Mouse (Mus musculus) liver (tissue): ENCODE measurements around the gene Sdr39u1.

Experiments used
- DNase-seq: peaks from one replicate; pipeline ENCODE4 v3.0.0-alpha.2; 2020; ENCODE audit warnings: mixed read lengths

The Sdr39u1 gene

GRCm38 (mm10) chr14:55884166-55884565, 15.9 kb downstream of the Sdr39u1 start, which contains the start of gene Cbln3:
Cbln3 (minus strand) TSS chr14:55884392.
- DNase-seq, result no peak

DNA sequence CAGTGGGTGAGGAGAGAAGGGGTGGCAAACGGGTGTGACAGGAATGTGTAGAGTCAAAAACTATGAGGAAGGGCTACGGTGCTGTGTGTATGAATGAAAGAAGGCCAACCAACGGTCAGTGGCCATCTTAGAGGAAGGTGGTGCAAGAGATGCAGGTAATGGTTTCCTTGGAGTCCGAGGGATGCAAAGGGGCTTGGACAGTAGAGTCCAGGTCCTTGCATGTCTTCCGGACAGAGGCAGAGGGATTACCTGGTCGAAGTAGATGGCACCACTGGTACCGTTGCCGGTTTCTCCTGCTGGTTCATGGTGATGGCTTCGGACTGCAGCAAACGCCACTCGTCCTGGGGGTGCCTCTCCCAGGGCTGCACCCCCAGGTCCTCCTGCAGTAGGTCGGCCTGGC, 16.4 kb downstream of the Sdr39u1 start:
- DNase-seq, result no peak

DNA sequence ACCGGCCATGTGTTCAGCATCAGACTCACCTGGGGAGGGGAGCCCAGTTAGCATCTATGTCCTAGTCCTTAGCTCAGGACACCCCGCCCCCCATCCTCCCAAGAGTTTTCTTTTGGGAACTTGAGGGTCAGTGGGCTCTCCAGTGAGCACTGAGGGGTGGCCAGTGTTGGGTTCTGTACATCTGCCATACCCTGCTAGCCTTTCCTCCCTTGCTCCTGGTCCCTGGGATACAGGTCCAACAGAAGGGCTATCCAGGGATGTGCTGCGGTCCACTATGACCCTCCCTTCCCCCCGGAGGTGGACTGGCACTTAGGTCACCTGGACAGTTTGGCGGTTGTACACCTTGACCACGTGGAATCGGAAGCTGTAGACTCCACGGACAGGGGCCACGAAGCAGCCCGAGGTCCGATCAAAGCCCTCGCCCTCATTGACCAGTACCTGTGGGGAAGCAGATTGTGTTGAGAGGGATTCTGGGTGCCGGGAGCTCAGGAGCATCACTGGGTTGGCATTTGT, 16.9 kb downstream of the Sdr39u1 start:
- DNase-seq, result no peak

DNA sequence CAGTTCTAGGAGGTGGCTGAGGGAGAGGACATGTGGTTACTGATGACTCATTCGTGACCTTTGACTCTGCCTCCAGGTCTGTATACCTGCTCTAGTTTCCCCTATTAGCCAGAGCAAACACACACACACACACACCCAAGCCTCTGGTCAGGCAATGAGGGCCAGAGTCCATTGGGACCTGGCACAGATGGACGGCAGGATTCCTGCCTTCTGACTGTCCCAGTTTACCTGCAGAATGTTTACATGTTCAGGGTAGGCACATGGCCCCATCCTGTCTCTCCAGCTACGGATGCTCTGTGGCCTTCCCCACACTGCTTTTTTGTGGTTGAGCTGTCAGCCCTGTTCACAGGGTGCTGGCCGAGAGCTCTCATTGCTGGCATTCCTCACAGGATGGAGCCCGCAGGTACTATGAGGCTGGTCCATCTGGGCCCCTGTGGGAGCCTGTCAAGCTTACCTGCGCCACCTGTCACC, 17.9 kb downstream of the Sdr39u1 start:
- peak; percentile 46 for DNase-seq

- DNase-seq, result no peak
These were observed 19.1 kb downstream of the Sdr39u1 start for GRCm38 (mm10) chr14:55880982-55881381.

- DNase-seq, result peak; percentile 66
These were observed 20.5 kb downstream of the Sdr39u1 start for GRCm38 (mm10) chr14:55879623-55880022.

GRCm38 (mm10) chr14:55878316-55878940, 21.7 kb downstream of the Sdr39u1 start:
- DNase-seq, result no peak

DNA sequence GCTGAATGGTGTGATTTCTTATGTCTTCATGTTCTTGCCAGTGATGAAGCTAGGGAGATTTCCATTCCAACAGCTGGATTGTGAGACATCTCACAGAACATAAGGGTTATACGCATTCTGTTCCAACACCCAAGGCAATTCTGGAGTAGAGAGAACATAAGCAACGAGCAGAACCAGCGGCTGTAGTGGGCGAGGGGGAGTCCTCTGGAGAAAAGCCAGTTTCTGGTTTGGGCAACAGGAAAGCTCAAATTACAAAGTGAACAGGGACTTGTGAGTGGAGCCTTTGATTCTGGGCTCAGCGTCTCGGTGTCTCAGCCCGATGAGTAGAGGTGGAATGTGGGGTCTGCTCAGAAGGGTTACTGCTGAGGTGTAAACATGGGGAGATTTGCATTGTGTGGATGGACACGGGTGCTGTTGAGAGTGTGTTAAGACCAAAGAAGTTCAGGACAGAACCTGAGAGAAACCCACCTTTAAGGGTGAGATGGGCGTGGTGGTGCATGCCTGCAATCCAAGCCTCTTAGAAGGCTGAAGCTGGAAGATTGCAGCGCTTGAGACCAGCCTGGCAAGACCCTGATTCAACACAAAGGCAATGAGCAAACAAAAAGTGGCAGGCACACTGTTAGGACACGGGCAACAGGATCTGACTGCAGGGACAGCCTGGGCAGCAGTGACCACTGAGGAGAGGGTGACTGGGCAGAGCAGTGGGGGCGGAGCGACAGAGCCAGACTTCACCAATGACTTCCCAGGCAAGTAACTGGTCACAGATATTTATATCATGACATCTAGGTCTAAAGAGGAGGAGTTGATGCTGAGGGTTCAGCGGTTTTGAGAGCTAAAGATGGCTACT, 22.4 kb downstream of the Sdr39u1 start:
- DNase-seq, result no peak

DNA sequence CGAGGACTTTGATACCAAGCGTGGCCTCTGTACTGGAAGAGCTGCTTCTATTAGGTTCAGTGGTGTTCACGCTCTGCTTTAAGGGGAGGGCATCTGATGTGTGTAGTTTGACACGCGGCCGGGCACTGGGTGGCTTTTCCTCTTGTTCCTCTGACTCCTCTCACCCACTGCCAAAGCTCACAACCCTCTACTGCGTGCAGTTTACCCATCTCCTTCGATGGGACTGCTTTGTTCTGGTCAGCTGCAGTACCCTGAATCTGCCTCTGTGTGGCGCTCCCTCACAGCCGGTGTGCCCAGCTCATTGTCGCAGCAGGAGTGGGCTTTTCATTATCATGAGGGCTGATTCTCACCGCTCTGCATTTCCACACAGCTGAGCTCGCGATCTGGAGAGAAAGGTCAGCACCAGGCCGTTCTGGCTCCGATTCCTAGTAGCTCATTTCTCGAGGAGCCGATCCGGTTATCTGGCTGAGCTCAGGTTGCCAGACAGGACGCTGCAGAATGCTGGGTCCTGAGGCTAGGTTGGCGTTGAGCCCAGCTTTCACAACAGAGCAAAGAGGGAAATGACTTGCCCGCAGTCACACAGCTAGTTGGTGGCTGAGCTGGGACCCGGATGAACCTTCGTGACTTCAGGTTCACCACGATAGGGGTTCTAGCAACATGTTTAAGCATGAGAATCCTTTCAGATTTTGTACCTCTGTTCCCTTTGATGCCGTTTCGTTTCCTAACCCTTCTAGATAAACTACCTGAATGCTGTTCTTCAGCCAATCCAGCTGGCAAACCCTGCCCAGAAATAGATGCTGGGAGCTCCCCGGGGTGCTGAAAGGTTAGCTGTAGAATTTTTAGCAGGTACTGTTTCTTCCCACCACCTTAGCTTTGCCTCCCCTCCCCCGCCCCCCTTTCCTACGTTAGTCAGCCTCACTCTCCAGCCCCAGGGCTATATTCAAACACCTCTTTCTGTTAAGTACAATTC, 26.1 kb downstream of the Sdr39u1 start:
- DNase-seq, result peak; percentile 77

DNA sequence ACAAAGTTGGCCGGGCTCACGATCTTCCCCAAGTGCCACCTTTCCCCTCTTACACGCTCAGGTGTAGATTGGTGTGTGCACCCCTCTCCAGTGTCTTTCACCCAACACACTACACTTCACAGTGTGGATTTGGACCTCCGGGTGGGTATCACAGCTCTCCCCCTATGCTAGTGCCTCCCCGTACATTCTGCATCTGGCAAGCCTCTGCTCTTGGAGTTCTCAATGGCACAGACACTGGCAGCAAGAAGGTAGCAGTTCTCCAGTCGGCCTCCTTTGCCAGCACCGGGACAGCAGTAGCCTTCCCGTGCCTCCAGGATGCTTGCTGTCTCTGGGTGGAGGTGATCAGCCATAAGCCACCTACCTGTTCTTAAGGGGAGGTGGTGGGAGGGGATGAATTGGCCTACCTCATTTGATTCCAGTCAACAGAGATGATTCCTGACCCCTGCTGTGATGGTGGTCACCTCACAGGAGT, 26.8 kb downstream of the Sdr39u1 start:
- DNase-seq, result no peak

GRCm38 (mm10) chr14:55872551-55872950, 27.5 kb downstream of the Sdr39u1 start:
- DNase-seq, result no peak

DNA sequence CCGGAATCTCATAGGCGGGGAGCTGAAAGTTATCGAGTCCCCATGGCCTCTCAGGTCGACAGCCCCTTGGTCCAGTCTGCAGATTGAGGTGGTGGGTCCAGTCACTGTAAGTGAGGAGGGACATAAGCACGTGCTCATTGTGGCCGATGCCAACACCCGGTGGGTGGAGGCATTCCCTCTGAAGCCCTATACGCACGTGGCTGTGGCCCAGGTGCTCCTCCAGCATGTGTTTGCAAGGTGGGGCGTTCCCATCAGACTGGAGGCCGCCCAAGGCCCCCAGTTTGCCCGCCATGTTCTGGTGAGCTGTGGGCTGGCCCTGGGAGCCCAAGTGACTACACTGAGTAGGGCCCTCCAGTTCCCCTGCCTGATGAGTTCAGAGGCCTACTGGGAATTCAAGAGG, 28.1 kb downstream of the Sdr39u1 start:
- DNase-seq, result no peak

GRCm38 (mm10) chr14:55869538-55869937, 30.6 kb downstream of the Sdr39u1 start:
- no peak for DNase-seq

DNA sequence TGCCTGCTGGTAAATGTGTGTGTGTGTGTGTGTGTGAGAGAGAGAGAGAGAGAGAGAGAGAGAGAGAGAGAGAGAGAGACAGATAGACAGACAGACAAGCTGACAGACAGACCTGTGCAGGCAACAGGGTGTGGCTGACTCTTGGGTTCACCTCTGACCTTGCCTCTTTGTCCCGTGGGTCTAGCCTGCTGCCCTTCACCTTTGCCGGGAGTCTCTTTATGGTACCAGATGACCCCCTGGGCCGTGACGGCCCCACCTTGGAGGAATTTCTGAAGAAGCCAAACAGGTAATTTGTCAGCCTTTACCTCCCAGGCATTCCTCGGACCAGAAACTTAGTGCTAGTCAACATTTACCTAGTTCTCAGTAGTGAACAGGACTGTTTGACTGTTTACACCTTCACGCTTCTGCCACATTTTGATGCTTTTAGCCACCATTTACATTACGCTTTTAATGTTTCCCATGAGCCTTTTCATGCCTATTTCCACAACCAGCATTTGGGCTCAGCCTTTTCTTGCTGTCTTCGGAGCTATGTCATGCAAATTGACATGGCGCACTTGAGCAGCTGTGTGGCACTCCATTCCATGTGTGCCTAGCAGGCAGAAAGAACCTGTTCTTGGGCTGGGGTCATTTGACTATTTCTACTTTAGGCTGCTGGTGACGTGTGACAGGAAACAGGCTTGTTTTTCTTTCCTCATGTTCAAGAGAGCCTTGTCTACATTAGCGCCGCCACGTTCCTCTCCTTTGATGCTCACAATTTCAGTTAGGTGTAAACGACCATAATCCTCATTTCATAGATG, 31.7 kb downstream of the Sdr39u1 start:
- no peak for DNase-seq

DNA sequence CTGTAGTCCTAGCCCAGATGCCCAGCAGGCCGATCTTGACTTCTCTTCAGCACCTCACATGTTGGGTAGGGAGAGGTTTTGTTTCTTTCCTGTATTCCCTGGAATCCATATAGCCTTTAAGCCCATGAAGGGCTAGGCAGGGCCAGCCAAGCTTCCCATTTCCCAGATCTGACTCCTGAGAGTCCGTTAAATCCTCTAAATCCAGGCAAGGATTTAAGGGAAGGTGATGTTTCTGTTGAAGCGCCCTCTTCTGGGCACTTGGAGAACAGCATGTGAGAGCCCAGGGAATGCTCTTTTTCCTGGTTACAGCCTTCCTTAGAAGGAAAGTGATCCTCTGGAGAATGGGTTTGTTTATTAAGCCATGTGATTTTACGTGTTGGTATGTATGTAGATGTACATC, 33.1 kb downstream of the Sdr39u1 start:
- no peak for DNase-seq

DNA sequence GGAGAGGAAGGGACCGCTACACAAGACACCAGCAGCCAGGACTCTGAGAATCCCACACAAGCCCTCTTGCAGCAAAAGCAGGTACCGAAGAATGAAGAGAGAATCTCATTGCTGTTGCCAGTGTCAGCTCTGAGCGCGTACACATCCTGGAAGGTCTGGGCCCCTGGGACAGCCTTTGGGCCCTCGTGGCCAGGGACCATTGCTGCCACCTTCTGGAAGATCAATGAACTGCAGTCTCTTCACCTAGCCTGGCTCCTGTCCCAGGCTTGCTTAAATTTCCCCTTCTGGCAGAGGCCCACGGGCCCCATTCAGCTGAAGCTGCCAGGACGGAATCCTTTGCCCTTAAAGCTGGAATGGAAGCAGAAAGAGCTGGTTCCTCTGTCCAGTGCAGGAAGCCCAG, 36.3 kb downstream of the Sdr39u1 start:
- DNase-seq, result peak; percentile 72

GRCm38 (mm10) chr14:55862970-55863369, 37.1 kb downstream of the Sdr39u1 start:
- DNase-seq, result no peak

GRCm38 (mm10) chr14:55862186-55862585, 37.9 kb downstream of the Sdr39u1 start:
- DNase-seq, result no peak

DNA sequence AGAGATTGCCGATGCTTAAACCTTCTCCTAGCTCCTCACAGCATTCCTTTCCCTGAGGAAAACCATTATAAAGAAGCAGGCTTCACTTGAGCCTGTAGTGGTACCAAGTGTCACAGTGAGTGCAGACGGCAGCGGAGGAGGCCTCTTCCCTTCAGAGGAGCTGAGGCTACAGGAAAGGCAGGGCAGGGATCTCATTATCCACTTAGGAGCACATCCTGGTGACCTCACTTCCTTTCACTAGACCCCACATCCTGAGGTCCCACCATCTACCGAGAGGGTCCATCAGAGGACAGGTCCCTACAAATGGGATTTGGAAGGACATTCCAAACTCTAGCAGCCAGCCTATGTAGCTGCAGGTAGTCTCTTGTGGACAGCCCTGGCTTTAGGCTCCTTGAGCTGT, 42.5 kb downstream of the Sdr39u1 start:
- no peak for DNase-seq

- DNase-seq, result peak; percentile 52
These were observed 45.0 kb downstream of the Sdr39u1 start for GRCm38 (mm10) chr14:55855101-55855561.

- no peak for DNase-seq
These were observed 45.5 kb downstream of the Sdr39u1 start for GRCm38 (mm10) chr14:55854406-55855100.
